Mouse (Mus musculus) E14TG2a.4 (cell line): Measurements from ENCODE around the gene Adarb1.

Source experiments
- CTCF ChIP-seq: conservative IDR thresholded peaks from 2 replicates; pipeline ENCODE4 v1.5.1; 2014; ENCODE audit warnings: low read length
- NANOG ChIP-seq: IDR thresholded peaks from 2 replicates; pipeline ENCODE4 v1.6.1; 2014; ENCODE audit warnings: borderline replicate concordance, low read length, mixed read lengths
- POU5F1 ChIP-seq: IDR thresholded peaks from 2 replicates; pipeline ENCODE4 v1.6.1; 2014; ENCODE audit warnings: low read length, borderline replicate concordance

GRCm38 (mm10) chr10:77269129-77269528 is 148.9 kb downstream of the Adarb1 start:
- TF ChIP-seq CTCF (no peak), POU5F1 (no peak), NANOG (no peak)
